Mouse (Mus musculus) layer of hippocampus, adult 2 months (tissue): ENCODE measurements around the gene Ppp1r14b. TPM values are rescaled to one million over a fixed set of nuclear protein-coding genes. Genes with fewer than 3 reads are reported as not detected.

Experiments
- DNase-seq, 2 experiments: peaks; one replicate each; pipeline ENCODE4 v3.0.0; 2022; ENCODE audit warnings: low spot score in 2 of 2
- H3K27ac ChIP-seq: fragments of 200-600 bp; 2 replicates; pipeline ENCODE4 v1.8.1; 2022
- H3K4me3 ChIP-seq: fragments of 200-600 bp; 2 replicates; pipeline ENCODE4 v1.8.1; 2022; ENCODE audit warnings: mild to moderate bottlenecking
- CTCF ChIP-seq: fragments of 200-600 bp; conservative IDR thresholded peaks from 2 replicates; pipeline ENCODE4 v1.8.1; 2022; ENCODE audit warnings: antibody characterized with exemption, mild to moderate bottlenecking, moderate library complexity
- total RNA-seq, 2 experiments: library from RNA; stranded (reverse); gene quantifications; 2 replicates each; pipeline ENCODE4 v1.2.3; 2021

The Ppp1r14b gene
- total RNA-seq, 2 experiments from 2014 or later = 68.2 to 71.4 TPM

GRCm38 (mm10) chr19:6972247-6972917, 2.4 kb upstream of the Ppp1r14b start:
- no peak overlapping the region for H3K4me3 ChIP-seq
- no peak overlapping the region for H3K27ac ChIP-seq
- TF ChIP-seq CTCF = no peak
- no peak for DNase-seq

- no peak for TF ChIP-seq CTCF
- no peak for DNase-seq
- Histone ChIP-seq H3K4me3 (peak overlapping the region; percentile 93), H3K27ac (peak overlapping the region; percentile 73; the same call in 1 of the 2 replicates)
Observed at GRCm38 (mm10) chr19:6973581-6974190, 1.1 kb upstream of the Ppp1r14b start.

GRCm38 (mm10) chr19:6975537-6976521, 1.1 kb downstream of the Ppp1r14b start, which contains the start of gene Plcb3:
Gene Plcb3 (minus strand): TSS chr19:6976470.
- Histone ChIP-seq H3K27ac (peak within 1 kb of the TSS; percentile 88), H3K4me3 (peak within 1 kb of the TSS; percentile 59)
- peak; percentile 59 for TF ChIP-seq CTCF
- peak; percentile 65 to 70 for DNase-seq

- no peak for DNase-seq
- peak overlapping the region; percentile 75; the same call in 1 of the 2 replicates for H3K4me3 ChIP-seq
- TF ChIP-seq CTCF = no peak
- H3K27ac ChIP-seq = peak overlapping the region; percentile 98
Observed at GRCm38 (mm10) chr19:6977759-6978638, 3.2 kb downstream of the Ppp1r14b start.

- TF ChIP-seq CTCF = no peak
- peak overlapping the region; percentile 98 for H3K27ac ChIP-seq
- peak overlapping the region; percentile 75 for H3K4me3 ChIP-seq
- DNase-seq = no peak
Observed at GRCm38 (mm10) chr19:6978639-6978974, 3.8 kb downstream of the Ppp1r14b start.

GRCm38 (mm10) chr19:6979001-6979479, 4.3 kb downstream of the Ppp1r14b start:
- Histone ChIP-seq H3K4me3 (peak overlapping the region; percentile 75), H3K27ac (peak overlapping the region; percentile 98)
- TF ChIP-seq CTCF = no peak
- no peak for DNase-seq

GRCm38 (mm10) chr19:6979486-6980380, 5.0 kb downstream of the Ppp1r14b start:
- peak; percentile 100 for DNase-seq
- H3K4me3 ChIP-seq = peak overlapping the region; percentile 75
- peak; percentile 84 for TF ChIP-seq CTCF
- H3K27ac ChIP-seq = peak overlapping the region; percentile 98

GRCm38 (mm10) chr19:6980381-6981093, 5.8 kb downstream of the Ppp1r14b start, which contains the start of gene Fkbp2:
Gene Fkbp2 (minus strand): TSS chr19:6980501.
- no peak for TF ChIP-seq CTCF
- Histone ChIP-seq H3K27ac (peak within 1 kb of the TSS; percentile 98), H3K4me3 (peak within 1 kb of the TSS; percentile 75)
- DNase-seq = peak; percentile 98

- DNase-seq = no peak
Observed at GRCm38 (mm10) chr19:6981465-6981864, 6.7 kb downstream of the Ppp1r14b start.

GRCm38 (mm10) chr19:6983621-6984020, 8.9 kb downstream of the Ppp1r14b start:
- TF ChIP-seq CTCF = no peak
- no peak overlapping the region for H3K4me3 ChIP-seq
- no peak for DNase-seq
- H3K27ac ChIP-seq = no peak overlapping the region

More at GRCm38 (mm10) chr19:6981465-6981864, 6.7 kb downstream of the Ppp1r14b start:
- Histone ChIP-seq H3K4me3 (no peak overlapping the region), H3K27ac (peak overlapping the region; percentile 98)
- TF ChIP-seq CTCF = no peak
